In the genomic region with DNA sequence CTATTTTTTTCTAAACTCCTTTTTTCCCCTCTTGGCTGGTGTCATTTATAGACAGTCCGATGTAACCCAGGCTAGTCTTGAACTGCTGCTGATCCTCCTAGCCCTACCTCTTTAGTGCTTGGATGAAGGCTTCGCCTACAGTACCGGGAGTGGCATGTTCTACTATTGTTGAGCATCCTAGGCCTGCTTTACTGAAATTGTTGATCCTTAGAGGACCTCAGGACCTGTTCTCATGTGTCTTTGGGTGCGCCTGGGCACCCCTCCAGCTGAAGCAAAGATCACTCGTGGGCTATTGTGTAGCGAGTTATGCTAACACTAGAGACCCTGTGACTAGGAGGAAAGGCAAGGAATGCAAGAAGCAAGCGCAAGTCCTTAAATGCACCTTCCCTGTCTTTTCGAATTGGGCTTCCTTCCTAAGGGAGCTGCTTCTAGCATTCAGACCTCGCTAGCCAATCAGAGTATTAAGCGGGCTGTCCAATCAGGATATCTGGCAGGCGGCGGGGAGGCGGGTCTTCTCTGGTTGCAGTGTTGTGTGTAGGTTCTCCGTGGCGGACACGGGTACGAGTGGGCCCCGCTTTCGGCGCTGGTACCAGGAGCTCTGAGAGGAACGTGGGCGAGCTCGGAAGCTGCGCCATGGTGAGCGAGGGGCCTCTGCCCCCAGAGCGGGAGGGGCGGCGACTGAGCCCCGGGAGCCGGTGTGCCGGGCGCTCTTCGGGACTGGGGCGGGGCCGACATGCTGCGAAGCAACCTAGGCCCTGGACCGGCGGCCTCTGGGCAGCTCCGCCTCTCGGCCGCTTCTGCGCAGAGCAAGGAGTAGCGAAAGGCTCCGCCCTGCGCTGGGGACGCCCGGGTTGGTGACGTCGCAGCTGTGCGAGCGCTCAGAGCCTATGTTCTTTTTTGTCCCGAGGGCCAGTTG, we compare ENCODE assay signal across 8 mouse cellular contexts. TPM values are rescaled to one million over a fixed set of nuclear protein-coding genes. Genes with fewer than 3 reads are reported as not detected.
A peak's percentile ranks its signal among the peaks of the same experiment; 100 is the strongest.
DNase-seq lines count a peak whose midpoint lies in the region; ATAC-seq and TF ChIP-seq lines count a peak whose summit lies in the region.

No protein-coding gene starts in this region.

- peak overlapping the region; percentile 78 for H3K4me3 ChIP-seq in G1E (ENCODE audit: low read depth, low read length)
- H3K4me3 ChIP-seq in forebrain, embryonic 16.5 days (replicated peaks; ENCODE audit: low read length), result peak overlapping the region; percentile 87
- H3K4me3 ChIP-seq in layer of hippocampus, adult 2 months, result peak overlapping the region; percentile 83
- peak overlapping the region; percentile 65 for H3K4me3 ChIP-seq in lung, embryonic 14.5 days (ENCODE audit: low read depth, low read length)
- peak overlapping the region; percentile 71 for H3K4me3 ChIP-seq in olfactory bulb, adult 2 months (ENCODE audit: insufficient read depth, low read depth, low read length)
- peak overlapping the region; percentile 79 for H3K4me3 ChIP-seq in thymus, adult 2 months (ENCODE audit: control insufficient read depth, insufficient read depth, low read length)

- intact Hi-C loops in heart, postnatal 36 days (cut with DNase I), result loop anchor here (2.0 kb wide), 1 partner anchor 103 kb away; no protein-coding TSS in a partner anchor

- H3K9ac ChIP-seq in forebrain, embryonic 16.5 days (replicated peaks; ENCODE audit: low read depth, low read length), result peak overlapping the region; percentile 84
- H3K9ac ChIP-seq in lung, embryonic 14.5 days, result peak overlapping the region; percentile 70

- no peaks in the 10 kb centered on the region for H3K27me3 ChIP-seq in G1E (ENCODE audit: insufficient read depth, low read length)
- H3K27me3 ChIP-seq in forebrain, embryonic 16.5 days (replicated peaks; ENCODE audit: control insufficient read depth, insufficient read depth, low read length), result no peaks in the 10 kb centered on the region
- H3K27me3 ChIP-seq in lung, embryonic 14.5 days (ENCODE audit: insufficient read depth, low read length), result no peaks in the 10 kb centered on the region
- no peaks in the 10 kb centered on the region for H3K27me3 ChIP-seq in thymus, adult 2 months (ENCODE audit: control insufficient read depth, insufficient read depth, low read length)

- H3K27ac ChIP-seq in forebrain, embryonic 16.5 days (ENCODE audit: low read length), result peak overlapping the region; percentile 95
- peak overlapping the region; percentile 92 for H3K27ac ChIP-seq in layer of hippocampus, adult 2 months
- peak overlapping the region; percentile 93 for H3K27ac ChIP-seq in lung, embryonic 14.5 days (ENCODE audit: low read depth)
- peak overlapping the region; percentile 78 for H3K27ac ChIP-seq in olfactory bulb, adult 2 months (ENCODE audit: insufficient read depth, low read depth, low read length)
- H3K27ac ChIP-seq in thymus, adult 2 months (ENCODE audit: control insufficient read depth, insufficient read depth, low read length), result peak overlapping the region; percentile 74

- peak overlapping the region; percentile 73 for H3K4me2 ChIP-seq in forebrain, embryonic 16.5 days (ENCODE audit: low read length)
- H3K4me2 ChIP-seq in lung, embryonic 14.5 days, result peak overlapping the region; percentile 66

- WGBS in forebrain, embryonic 16.5 days, result 2% methylated on average over 52 of the region's 52 CpGs
- WGBS in lung, embryonic 14.5 days, result 2% methylated on average over 52 of the region's 52 CpGs
- 2% methylated on average over 52 of the region's 52 CpGs for WGBS in olfactory bulb, adult 2 months
- WGBS in thymus, adult 2 months, result 4% methylated on average over 52 of the region's 52 CpGs

- ATAC-seq in G1E (ENCODE audit: extremely low read depth, insufficient number of reproducible peaks, low FRiP score, poor library complexity, severe bottlenecking), result peak; percentile 96
- ATAC-seq in forebrain, embryonic 16.5 days, result peak; percentile 99
- peak; percentile 100 for ATAC-seq in lung, embryonic 14.5 days (ENCODE audit: insufficient read depth)

- H3K9me3 ChIP-seq in G1E (replicated peaks), result no peaks in the 10 kb centered on the region
- H3K9me3 ChIP-seq in forebrain, embryonic 16.5 days (ENCODE audit: control insufficient read depth, low read length), result no peaks in the 10 kb centered on the region
- no peaks in the 10 kb centered on the region for H3K9me3 ChIP-seq in lung, embryonic 14.5 days (ENCODE audit: low read depth, low read length)

- peaks cover 8% of the 10 kb centered on the region for H3K36me3 ChIP-seq in G1E (replicated peaks)
- peaks cover 9% of the 10 kb centered on the region for H3K36me3 ChIP-seq in forebrain, embryonic 16.5 days (ENCODE audit: control insufficient read depth, insufficient read depth)
- H3K36me3 ChIP-seq in lung, embryonic 14.5 days (ENCODE audit: insufficient read depth), result peaks cover 15% of the 10 kb centered on the region; the same call in 1 of the 2 replicates
- H3K36me3 ChIP-seq in thymus, adult 2 months (ENCODE audit: control insufficient read depth, insufficient read depth, low read length), result peaks cover 5% of the 10 kb centered on the region

- TF ChIP-seq POLR2A in olfactory bulb, adult 2 months (IDR thresholded peaks at IDR 0.05; ENCODE audit: insufficient read depth, low read depth, low read length), result peak; percentile 91
- TF ChIP-seq POLR2A in thymus, adult 2 months (IDR thresholded peaks at IDR 0.05; ENCODE audit: control insufficient read depth, extremely low read depth, insufficient read depth, low read length, poor library complexity), result peak; percentile 75

- peaks cover 5% of the 10 kb centered on the region; the same call in 1 of the 2 replicates for H3K4me1 ChIP-seq in G1E (ENCODE audit: insufficient read depth, low read depth, low read length)
- peaks cover 11% of the 10 kb centered on the region for H3K4me1 ChIP-seq in forebrain, embryonic 16.5 days (replicated peaks; ENCODE audit: control insufficient read depth, insufficient read depth, low read length)
- peaks cover 2% of the 10 kb centered on the region; the same call in 1 of the 2 replicates for H3K4me1 ChIP-seq in lung, embryonic 14.5 days (ENCODE audit: insufficient read depth)
- H3K4me1 ChIP-seq in olfactory bulb, adult 2 months (ENCODE audit: control insufficient read depth, insufficient read depth, low read length), result no peaks in the 10 kb centered on the region
- H3K4me1 ChIP-seq in thymus, adult 2 months (replicated peaks; ENCODE audit: control insufficient read depth, insufficient read depth, low read length), result peaks cover 5% of the 10 kb centered on the region

- TF ChIP-seq CTCF in G1E (IDR thresholded peaks at IDR 0.05; ENCODE audit: low read depth, low read length), result no peak
- TF ChIP-seq CTCF in layer of hippocampus, adult 2 months (conservative IDR thresholded peaks at IDR 0.05), result peak; percentile 68
- TF ChIP-seq CTCF in lung, embryonic 14.5 days (IDR thresholded peaks at IDR 0.05; ENCODE audit: low read depth), result no peak; the same call in 1 of the 2 replicates
- no peak for TF ChIP-seq CTCF in olfactory bulb, adult 2 months (IDR thresholded peaks at IDR 0.05; ENCODE audit: insufficient read depth, low read depth, low read length)
- TF ChIP-seq CTCF in thymus, adult 2 months (IDR thresholded peaks at IDR 0.05; ENCODE audit: borderline replicate concordance, control insufficient read depth, extremely low read depth, insufficient read depth, low read length, poor library complexity), result peak; percentile 45; the same call in 1 of the 2 replicates

- DNase-seq in G1E (ENCODE audit: low spot score), result peak; percentile 94
- DNase-seq in cerebellum, adult 18-20 months, result peak; percentile 95 to 96
- DNase-seq in heart, postnatal 36 days, result peak; percentile 93 to 97
- DNase-seq in layer of hippocampus, adult 2 months (ENCODE audit: low spot score in 2 of 2), result peak; percentile 94 to 96
- peak; percentile 97 for DNase-seq in lung, embryonic 14.5 days
- peak; percentile 94 for DNase-seq in thymus, adult 2 months

RNA-seq across cellular contexts. Expression of gene Zfp619, which starts 34.7 kb away (rescaled TPM):
- 2.3 TPM in 2 replicates for total RNA-seq in G1E (2014; fragmentation: Nextera tagmentation)
- 1.5 and 1.9 TPM in 2 replicates for total RNA-seq in G1E (2017)
- 0.11 and 0.12 TPM in 2 replicates for polyA plus RNA-seq in G1E (2012)
- polyA plus RNA-seq in forebrain, embryonic 16.5 days (2015; fragmentation: Nextera tagmentation; extraction: Ambion mirVana), result 3.0 and 3.6 TPM in 2 replicates
- 1 to 10 TPM; 1.9 TPM for total RNA-seq in heart, postnatal 36 days (2021)
- total RNA-seq in layer of hippocampus, adult 2 months (2021), result 1 to 10 TPM; 4.2 to 4.4 TPM
- polyA plus RNA-seq in lung, embryonic 14.5 days (2014; fragmentation: Nextera tagmentation; extraction: Ambion mirVana), result 3.0 and 4.1 TPM in 2 replicates
- polyA plus RNA-seq in olfactory bulb, adult 2 months (2012; ENCODE audit: insufficient read depth, insufficient read length, low replicate concordance, missing spikeins), result not detected in 2 replicates
- polyA plus RNA-seq in thymus, adult 2 months (2012; rRNA removed), result 0.24 and 0.51 TPM in 2 replicates

Comparison
In these comparisons a context has a peak if more than half of its experiments do, and no peak if none do; other contexts are left out.
1. Peak in every context shown above with its lines: DNase-seq, ATAC-seq, H3K4me3 ChIP-seq and H3K27ac ChIP-seq.
2. CTCF ChIP-seq: peak in layer of hippocampus, adult 2 months (single experiment) and thymus, adult 2 months (single experiment); none in G1E (single experiment), lung, embryonic 14.5 days (single experiment) and olfactory bulb, adult 2 months (single experiment).